Mouse (Mus musculus): ENCODE results near the gene Ushbp1. TPM values are rescaled to one million over a fixed set of nuclear protein-coding genes. Genes with fewer than 3 reads are reported as not detected.

Ushbp1 gene
- total RNA-seq, 2 experiments from 2014 or later = not detected

- no peak for ATAC-seq (replicated peaks; ENCODE audit: poor library complexity)
Observed at GRCm38 (mm10) chr8:71395071-71395470, 531 bp downstream of the Ushbp1 start.

- no peak for ATAC-seq (replicated peaks; ENCODE audit: poor library complexity)
Observed at GRCm38 (mm10) chr8:71394481-71394880, 1.1 kb downstream of the Ushbp1 start.

DNA sequence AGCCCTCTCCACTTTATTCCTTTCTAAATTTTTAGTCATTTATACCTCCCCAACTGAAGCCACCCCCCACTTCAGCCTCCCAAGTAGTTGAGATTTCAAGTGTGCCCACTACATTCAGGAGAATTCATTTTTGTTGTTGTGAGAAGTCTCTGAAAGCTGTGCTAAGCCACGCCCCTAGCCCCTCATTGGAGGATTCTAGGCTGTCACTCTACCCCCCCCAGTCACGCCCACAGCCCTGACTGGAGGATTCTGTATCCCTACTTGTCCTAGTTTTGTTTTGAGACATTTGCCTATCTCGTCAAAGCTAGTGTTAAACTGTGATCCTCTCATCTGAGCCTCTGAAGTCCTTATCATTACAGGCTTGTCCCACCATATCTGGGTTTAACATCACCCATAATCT is 2.7 kb downstream of the Ushbp1 start:
- peak; percentile 35; the same call in 1 of the 2 replicates for ATAC-seq (replicated peaks; ENCODE audit: poor library complexity)

- no peak for ATAC-seq (replicated peaks; ENCODE audit: poor library complexity)
Observed at GRCm38 (mm10) chr8:71392391-71392790, 3.2 kb downstream of the Ushbp1 start.

DNA sequence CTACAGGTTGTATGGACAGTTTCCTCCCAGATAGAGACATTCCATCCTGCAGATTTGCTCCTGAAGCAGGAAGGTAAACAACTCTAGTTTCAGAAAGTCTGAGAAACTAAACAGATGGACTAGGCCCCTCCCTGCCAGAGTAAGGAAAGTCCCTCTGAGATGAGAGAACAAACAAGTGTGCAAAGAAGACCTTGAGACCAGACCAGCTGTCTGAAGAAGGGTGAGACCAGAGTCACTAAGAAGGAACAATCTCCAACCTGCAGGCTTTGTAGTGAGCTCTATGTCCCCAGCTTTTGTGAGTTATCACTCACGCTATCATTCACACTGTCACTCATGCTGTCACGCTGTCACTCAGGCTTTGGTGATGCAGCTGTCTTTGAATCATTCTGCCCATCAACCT is 3.9 kb downstream of the Ushbp1 start:
- no peak for ATAC-seq (replicated peaks; ENCODE audit: poor library complexity)

DNA sequence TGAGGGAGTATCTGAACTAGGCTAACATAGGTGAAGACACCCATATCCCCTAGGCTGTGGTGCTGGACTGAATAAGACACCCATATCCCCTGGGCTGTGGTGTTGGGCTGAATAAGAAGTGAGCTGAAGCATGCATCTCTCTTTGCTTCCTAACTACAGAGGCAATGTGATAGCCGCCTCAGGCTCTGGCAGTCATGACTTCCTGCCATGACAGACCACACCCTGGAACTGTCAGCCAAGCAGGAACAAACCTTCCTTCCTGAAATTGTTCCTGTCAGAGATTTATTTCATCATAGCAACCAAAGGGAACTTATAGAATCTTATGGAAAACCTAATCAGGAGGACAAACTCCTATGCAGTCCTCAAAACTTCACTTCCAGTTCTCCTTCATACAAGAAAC is 7.3 kb downstream of the Ushbp1 start:
- peak; percentile 29; the same call in 1 of the 2 replicates for ATAC-seq (replicated peaks; ENCODE audit: poor library complexity)

- ATAC-seq (replicated peaks; ENCODE audit: poor library complexity) = no peak
Observed at GRCm38 (mm10) chr8:71385212-71385835, 10.3 kb downstream of the Ushbp1 start.

DNA sequence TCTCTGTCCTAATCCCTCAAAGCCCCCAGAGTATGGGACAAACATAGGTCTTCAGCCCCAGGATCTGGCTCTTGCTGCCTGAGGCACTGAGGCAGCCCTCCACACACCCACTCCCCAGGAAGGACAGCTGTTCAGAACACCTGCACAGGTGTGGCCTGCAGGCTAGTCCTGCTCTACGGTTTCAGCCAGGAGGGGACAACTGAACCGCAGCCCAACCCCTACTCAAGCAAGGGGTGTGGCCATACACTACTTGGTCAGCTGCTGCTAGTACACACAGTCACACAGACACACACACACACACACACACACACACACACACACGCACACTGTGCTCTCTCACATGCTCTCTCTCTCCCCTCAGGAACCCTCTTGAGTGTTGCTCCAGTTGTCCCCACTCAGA is 11.7 kb downstream of the Ushbp1 start:
- no peak for ATAC-seq (replicated peaks; ENCODE audit: poor library complexity)

DNA sequence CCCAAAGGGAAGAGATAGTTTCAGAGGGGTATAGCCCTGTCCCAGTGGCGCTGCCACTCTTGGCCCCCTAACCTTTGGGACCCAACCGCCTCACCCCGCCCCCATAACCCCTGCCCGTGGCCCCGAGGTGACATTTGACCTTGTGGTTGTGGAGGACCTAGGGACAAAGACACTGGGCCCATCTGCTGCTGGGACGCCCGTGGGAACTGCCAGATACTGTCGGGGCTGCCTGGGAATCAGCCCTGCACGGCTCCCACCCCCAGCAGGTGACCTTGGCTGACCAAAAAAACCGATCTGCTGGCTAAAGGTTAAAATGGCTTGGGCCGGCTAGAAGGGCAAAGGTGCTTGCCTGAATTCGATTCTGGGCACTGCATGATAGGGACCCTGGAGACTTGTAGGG is 12.2 kb downstream of the Ushbp1 start:
- no peak for ATAC-seq (replicated peaks; ENCODE audit: poor library complexity)

GRCm38 (mm10) chr8:71381971-71382961 is 13.3 kb downstream of the Ushbp1 start:
- peak; percentile 79 for ATAC-seq (replicated peaks; ENCODE audit: poor library complexity)

- peak; percentile 12; the same call in 1 of the 2 replicates for ATAC-seq (replicated peaks; ENCODE audit: poor library complexity)
Observed at GRCm38 (mm10) chr8:71381421-71381970, 14.1 kb downstream of the Ushbp1 start, which contains the start of gene Nr2f6. Gene Nr2f6 (minus strand): TSS chr8:71381960.

GRCm38 (mm10) chr8:71380178-71381171 is 15.1 kb downstream of the Ushbp1 start:
- ATAC-seq (replicated peaks; ENCODE audit: poor library complexity) = no peak

DNA sequence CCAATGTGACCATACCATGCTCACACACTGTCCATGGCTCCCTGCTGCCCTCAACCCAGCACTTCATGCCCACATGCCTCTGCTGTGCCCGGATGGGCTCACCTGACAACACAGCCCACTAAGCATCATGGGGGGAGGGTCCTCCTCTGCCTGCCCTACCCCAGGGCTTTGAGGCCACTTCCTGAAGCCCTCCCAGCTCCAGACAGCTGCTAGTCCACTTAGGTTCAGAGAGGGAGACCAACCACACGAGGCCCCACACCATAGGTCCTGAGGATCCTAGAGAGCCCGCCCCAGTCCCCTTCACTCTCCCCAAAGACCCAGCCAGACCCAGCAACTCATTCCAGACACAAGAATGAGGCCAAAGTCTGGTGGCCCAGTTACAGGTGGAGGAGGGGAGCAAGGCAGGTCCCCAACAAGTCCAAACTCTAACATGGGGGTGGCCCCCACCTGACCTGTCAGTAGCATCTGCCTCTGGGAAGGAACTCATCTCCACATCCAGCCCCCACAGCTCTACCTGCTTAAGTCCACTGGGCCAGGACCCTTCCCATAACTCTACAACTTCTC is 16.0 kb downstream of the Ushbp1 start:
- ATAC-seq (replicated peaks; ENCODE audit: poor library complexity) = no peak

- ATAC-seq (replicated peaks; ENCODE audit: poor library complexity) = no peak
Observed at GRCm38 (mm10) chr8:71379008-71379407, 16.6 kb downstream of the Ushbp1 start.

DNA sequence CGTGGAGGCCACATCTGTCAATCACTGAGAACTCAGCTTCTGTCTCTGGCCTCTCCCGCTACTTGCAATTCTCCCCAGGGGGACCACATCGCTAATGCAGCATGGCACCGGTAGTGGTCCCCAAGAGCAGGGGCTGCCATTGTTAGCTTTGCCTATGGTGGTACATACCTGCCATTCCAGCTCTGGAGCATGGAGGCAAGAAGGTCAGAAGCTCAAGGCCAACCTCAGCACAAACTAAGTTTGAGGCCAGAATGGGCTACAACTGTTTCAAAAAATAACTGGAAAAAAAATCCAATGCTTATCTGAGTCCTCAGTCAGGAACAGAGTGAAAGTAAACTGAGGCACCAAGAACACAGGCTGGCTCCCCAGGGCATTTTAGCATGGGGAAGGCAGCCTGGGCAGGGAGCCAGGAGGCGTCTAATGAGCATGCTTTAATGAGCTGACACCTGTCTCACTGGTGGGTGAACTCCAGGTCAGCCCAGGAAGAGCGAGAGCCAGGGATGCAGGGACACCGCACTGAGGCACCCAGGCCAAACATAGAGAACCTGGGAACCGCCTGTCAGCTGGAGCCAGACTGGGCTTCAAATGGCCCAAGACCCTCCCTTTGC is 19.1 kb downstream of the Ushbp1 start:
- ATAC-seq (replicated peaks; ENCODE audit: poor library complexity) = no peak

GRCm38 (mm10) chr8:71375581-71376422 is 19.8 kb downstream of the Ushbp1 start:
- ATAC-seq (replicated peaks; ENCODE audit: poor library complexity) = peak; percentile 52

DNA sequence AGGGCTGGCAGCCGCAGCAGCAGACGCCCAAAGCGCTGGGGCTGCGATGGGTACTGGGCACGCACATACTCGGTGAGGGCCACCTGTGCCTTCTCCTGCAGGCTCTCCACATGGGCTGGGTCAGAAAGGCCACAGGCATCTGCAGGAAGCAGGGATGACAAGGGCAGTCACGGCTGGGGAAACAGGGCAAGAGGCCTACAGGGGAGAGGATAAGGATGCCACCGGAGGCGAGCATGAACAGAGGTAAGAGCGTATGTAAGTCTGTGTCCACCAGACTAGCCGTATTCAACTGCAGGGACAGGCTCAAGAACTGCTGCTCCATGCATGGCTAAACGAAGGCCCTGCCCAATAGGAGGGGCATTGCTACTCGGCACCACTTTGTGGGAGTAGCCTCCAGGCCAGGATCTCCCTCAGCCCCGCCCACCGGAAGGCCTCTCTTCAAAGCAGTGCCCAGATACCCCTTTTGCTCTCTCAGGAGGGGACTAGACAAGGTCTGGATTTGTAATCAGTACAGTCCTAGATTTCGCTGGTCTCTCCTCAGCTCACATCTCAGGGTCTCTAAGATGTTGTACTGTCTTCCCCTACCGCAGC is 20.9 kb downstream of the Ushbp1 start:
- no peak for ATAC-seq (replicated peaks; ENCODE audit: poor library complexity)

DNA sequence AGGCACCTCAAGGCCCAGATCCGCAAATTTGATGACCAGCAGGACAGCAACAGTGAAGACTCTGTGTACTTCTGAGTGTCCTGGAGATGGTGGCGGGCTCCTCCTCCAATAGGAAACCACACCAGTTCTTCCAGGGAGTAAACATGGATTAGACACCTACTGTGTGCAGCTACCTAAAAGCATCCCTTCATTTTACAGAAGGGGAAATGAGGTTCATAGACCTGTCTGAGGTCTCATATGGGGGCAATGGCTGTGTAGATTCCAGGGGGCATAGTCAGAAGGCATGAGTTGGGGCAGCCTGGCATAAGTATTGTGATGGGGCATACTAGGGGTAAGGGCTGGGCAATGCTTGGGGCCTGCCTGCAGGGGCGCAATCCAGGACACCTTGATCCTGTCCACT is 22.6 kb downstream of the Ushbp1 start:
- ATAC-seq (replicated peaks; ENCODE audit: poor library complexity) = no peak
